Mouse (Mus musculus) adrenal gland (tissue): Measurements from ENCODE around the gene Etv6.

Experiments
- intact Hi-C: fragments of 180-260 bp; cut with DNase I; formaldehyde crosslinking; loops from one replicate; pipeline ENCODE4 v1.15.1; 2025

Etv6 gene

GRCm38 (mm10) chr6:134107696-134108095, 72.2 kb downstream of the Etv6 start:
- intact Hi-C loops = loop anchor here (5.0 kb wide), 1 partner anchor 60 kb away; no protein-coding TSS in a partner anchor

GRCm38 (mm10) chr6:134109675-134110074, 74.2 kb downstream of the Etv6 start:
- intact Hi-C loops = loop anchor here (5.0 kb wide), 1 partner anchor 62 kb away; no protein-coding TSS in a partner anchor

- intact Hi-C loops = no loop called here
Observed at GRCm38 (mm10) chr6:134110206-134110605, 74.7 kb downstream of the Etv6 start.

- intact Hi-C loops = no loop called here
Observed at GRCm38 (mm10) chr6:134111599-134111998, 76.1 kb downstream of the Etv6 start.

- intact Hi-C loops = no loop called here
Observed at GRCm38 (mm10) chr6:134112753-134113152, 77.3 kb downstream of the Etv6 start.

GRCm38 (mm10) chr6:134113168-134113567, 77.7 kb downstream of the Etv6 start:
- intact Hi-C loops = no loop called here

GRCm38 (mm10) chr6:134115219-134115968, 79.9 kb downstream of the Etv6 start:
- intact Hi-C loops = no loop called here

- intact Hi-C loops = no loop called here
Observed at GRCm38 (mm10) chr6:134117380-134117938, 82.0 kb downstream of the Etv6 start.

- intact Hi-C loops = no loop called here
Observed at GRCm38 (mm10) chr6:134118506-134118905, 83.0 kb downstream of the Etv6 start.

GRCm38 (mm10) chr6:134119136-134119535, 83.6 kb downstream of the Etv6 start:
- intact Hi-C loops = no loop called here

- intact Hi-C loops = no loop called here
Observed at GRCm38 (mm10) chr6:134120227-134120626, 84.7 kb downstream of the Etv6 start.

- intact Hi-C loops = no loop called here
Observed at GRCm38 (mm10) chr6:134120712-134121111, 85.2 kb downstream of the Etv6 start.

- intact Hi-C loops = no loop called here
Observed at GRCm38 (mm10) chr6:134122945-134123344, 87.4 kb downstream of the Etv6 start.

- intact Hi-C loops = no loop called here
Observed at GRCm38 (mm10) chr6:134123474-134123873, 88.0 kb downstream of the Etv6 start.

GRCm38 (mm10) chr6:134124256-134124655, 88.8 kb downstream of the Etv6 start:
- intact Hi-C loops = no loop called here

- intact Hi-C loops = no loop called here
Observed at GRCm38 (mm10) chr6:134127996-134128395, 92.5 kb downstream of the Etv6 start.

GRCm38 (mm10) chr6:134128594-134128993, 93.1 kb downstream of the Etv6 start:
- intact Hi-C loops = no loop called here

- intact Hi-C loops = no loop called here
Observed at GRCm38 (mm10) chr6:134129848-134130247, 94.3 kb downstream of the Etv6 start.

GRCm38 (mm10) chr6:134130816-134131215, 95.3 kb downstream of the Etv6 start:
- intact Hi-C loops = no loop called here

- intact Hi-C loops = no loop called here
Observed at GRCm38 (mm10) chr6:134131601-134132000, 96.1 kb downstream of the Etv6 start.

GRCm38 (mm10) chr6:134133756-134134155, 98.3 kb downstream of the Etv6 start:
- intact Hi-C loops = no loop called here

- intact Hi-C loops = no loop called here
Observed at GRCm38 (mm10) chr6:134134821-134135323, 99.4 kb downstream of the Etv6 start.

GRCm38 (mm10) chr6:134136315-134136714, 100.8 kb downstream of the Etv6 start:
- intact Hi-C loops = no loop called here
